Mouse (Mus musculus): ENCODE results near the gene Gm765. TPM values are rescaled to one million over a fixed set of nuclear protein-coding genes. Genes with fewer than 3 reads are reported as not detected.

Gene Gm765
- polyA plus RNA-seq, 1 experiment, result not detected

DNA sequence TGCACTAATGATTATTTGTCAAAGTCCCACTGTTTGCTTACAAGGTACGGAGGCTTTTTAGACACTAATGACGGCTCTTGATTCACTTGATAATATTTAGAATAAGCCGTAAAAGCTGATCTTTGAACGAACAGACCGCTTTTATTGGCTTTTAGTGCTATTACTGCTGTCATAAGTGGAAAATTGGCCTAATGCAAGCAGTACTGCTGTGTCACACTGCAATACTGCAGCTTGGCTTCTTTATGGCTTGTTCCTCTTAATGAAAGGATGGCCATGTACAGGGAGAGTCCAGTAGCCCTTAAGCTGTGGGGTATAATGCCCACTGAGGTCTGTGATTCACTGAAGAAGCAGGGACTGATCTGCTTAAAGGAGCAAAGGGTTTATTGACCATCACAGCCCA, 30.9 kb downstream of the Gm765 start:
- 25% methylated on average over 5 of the region's 5 CpGs for WGBS

GRCm38 (mm10) chr6:98307647-98308046, 34.9 kb downstream of the Gm765 start:
- no peak for TF ChIP-seq POLR2A (IDR thresholded peaks at IDR 0.05; ENCODE audit: low read depth, low read length)
- TF ChIP-seq CTCF (IDR thresholded peaks at IDR 0.05; ENCODE audit: extremely low read depth, insufficient read length, insufficient replicate concordance, low read depth, low read length), result no peak
- Histone ChIP-seq H3K4me3 (ENCODE audit: low read depth, low read length) (no peak overlapping the region), H3K27me3 (ENCODE audit: control insufficient read depth, insufficient read depth, low read length) (no peaks in the 10 kb centered on the region), H3K27ac (ENCODE audit: insufficient read depth, low read depth, low read length) (no peak overlapping the region), H3K4me1 (ENCODE audit: control insufficient read depth, insufficient read depth, insufficient read length, low read length) (no peaks in the 10 kb centered on the region), H3K36me3 (ENCODE audit: control insufficient read depth, insufficient read depth, low read length) (no peaks in the 10 kb centered on the region)
- WGBS, result 78% methylated on average over 3 of the region's 3 CpGs

More for the DNA sequence above, 30.9 kb downstream of the Gm765 start:
- Histone ChIP-seq H3K4me1 (ENCODE audit: control insufficient read depth, insufficient read depth, insufficient read length, low read length) (no peaks in the 10 kb centered on the region), H3K4me3 (ENCODE audit: low read depth, low read length) (no peak overlapping the region), H3K36me3 (ENCODE audit: control insufficient read depth, insufficient read depth, low read length) (no peaks in the 10 kb centered on the region), H3K27me3 (ENCODE audit: control insufficient read depth, insufficient read depth, low read length) (no peaks in the 10 kb centered on the region), H3K27ac (ENCODE audit: insufficient read depth, low read depth, low read length) (no peak overlapping the region)
- TF ChIP-seq POLR2A (IDR thresholded peaks at IDR 0.05; ENCODE audit: low read depth, low read length), result no peak
- no peak for TF ChIP-seq CTCF (IDR thresholded peaks at IDR 0.05; ENCODE audit: extremely low read depth, insufficient read length, insufficient replicate concordance, low read depth, low read length)

DNA sequence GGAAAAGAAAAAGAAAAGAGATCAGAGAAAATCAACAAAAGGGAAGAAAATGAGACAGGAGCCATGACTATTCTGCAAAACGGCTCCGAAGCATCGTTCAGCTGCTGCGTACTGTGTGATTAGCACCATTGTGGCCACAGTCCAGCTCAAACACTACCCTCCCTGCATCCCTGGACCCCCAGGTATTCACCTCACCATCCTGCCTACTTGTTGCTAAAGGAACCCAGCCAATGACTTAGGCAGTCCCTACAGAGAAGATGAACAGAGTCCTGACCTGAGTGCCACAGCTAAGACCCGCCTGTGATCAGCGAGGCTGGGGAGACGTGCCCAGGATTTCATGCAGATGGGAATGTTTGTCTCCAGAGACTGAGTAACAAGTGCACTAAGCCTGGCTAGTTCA, 35.4 kb downstream of the Gm765 start:
- Histone ChIP-seq H3K4me3 (ENCODE audit: low read depth, low read length) (no peak overlapping the region), H3K27ac (ENCODE audit: insufficient read depth, low read depth, low read length) (no peak overlapping the region), H3K27me3 (ENCODE audit: control insufficient read depth, insufficient read depth, low read length) (no peaks in the 10 kb centered on the region), H3K4me1 (ENCODE audit: control insufficient read depth, insufficient read depth, insufficient read length, low read length) (no peaks in the 10 kb centered on the region), H3K36me3 (ENCODE audit: control insufficient read depth, insufficient read depth, low read length) (no peaks in the 10 kb centered on the region)
- 70% methylated on average over 7 of the region's 7 CpGs for WGBS
- TF ChIP-seq CTCF (IDR thresholded peaks at IDR 0.05; ENCODE audit: extremely low read depth, insufficient read length, insufficient replicate concordance, low read depth, low read length) (no peak), POLR2A (IDR thresholded peaks at IDR 0.05; ENCODE audit: low read depth, low read length) (no peak)

DNA sequence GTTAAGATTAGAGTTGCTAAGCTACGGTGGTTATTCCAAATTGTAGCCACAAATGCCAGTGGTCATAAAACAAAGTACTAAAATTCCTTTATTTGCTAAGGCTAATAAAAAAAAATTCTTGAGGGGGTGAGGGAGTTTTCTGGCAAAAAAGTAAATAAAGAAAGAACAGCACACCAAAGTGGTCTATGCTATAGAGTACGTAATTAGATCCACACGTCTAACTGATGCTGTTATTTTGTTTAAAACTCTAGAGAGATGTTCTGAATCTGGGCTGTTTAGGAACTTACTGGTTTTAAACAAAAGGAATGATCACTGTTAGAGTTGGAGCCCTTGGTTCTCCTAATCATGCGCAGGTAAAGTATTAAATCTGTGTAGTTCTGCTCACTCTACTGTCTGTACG, 50.5 kb downstream of the Gm765 start:
- Histone ChIP-seq H3K27ac (ENCODE audit: insufficient read depth, low read depth, low read length) (no peak overlapping the region), H3K27me3 (ENCODE audit: control insufficient read depth, insufficient read depth, low read length) (no peaks in the 10 kb centered on the region), H3K36me3 (ENCODE audit: control insufficient read depth, insufficient read depth, low read length) (no peaks in the 10 kb centered on the region), H3K4me3 (ENCODE audit: low read depth, low read length) (no peak overlapping the region), H3K4me1 (ENCODE audit: control insufficient read depth, insufficient read depth, insufficient read length, low read length) (no peaks in the 10 kb centered on the region)
- TF ChIP-seq POLR2A (IDR thresholded peaks at IDR 0.05; ENCODE audit: low read depth, low read length), result no peak
- TF ChIP-seq CTCF (IDR thresholded peaks at IDR 0.05; ENCODE audit: extremely low read depth, insufficient read length, insufficient replicate concordance, low read depth, low read length), result no peak
- WGBS, result 50% methylated on average over 5 of the region's 5 CpGs

- Histone ChIP-seq H3K36me3 (ENCODE audit: control insufficient read depth, insufficient read depth, low read length) (no peaks in the 10 kb centered on the region), H3K4me3 (ENCODE audit: low read depth, low read length) (no peak overlapping the region), H3K27me3 (ENCODE audit: control insufficient read depth, insufficient read depth, low read length) (no peaks in the 10 kb centered on the region), H3K27ac (ENCODE audit: insufficient read depth, low read depth, low read length) (no peak overlapping the region), H3K4me1 (ENCODE audit: control insufficient read depth, insufficient read depth, insufficient read length, low read length) (no peaks in the 10 kb centered on the region)
- WGBS, result 54% methylated on average over 3 of the region's 3 CpGs
- TF ChIP-seq CTCF (IDR thresholded peaks at IDR 0.05; ENCODE audit: extremely low read depth, insufficient read length, insufficient replicate concordance, low read depth, low read length), result no peak
- no peak for TF ChIP-seq POLR2A (IDR thresholded peaks at IDR 0.05; ENCODE audit: low read depth, low read length)
Measured at GRCm38 (mm10) chr6:98288316-98288715, 54.2 kb downstream of the Gm765 start.

GRCm38 (mm10) chr6:98287521-98287920, 55.0 kb downstream of the Gm765 start:
- 78% methylated on average over 6 of the region's 6 CpGs for WGBS
- Histone ChIP-seq H3K27ac (ENCODE audit: insufficient read depth, low read depth, low read length) (no peak overlapping the region), H3K4me3 (ENCODE audit: low read depth, low read length) (no peak overlapping the region), H3K27me3 (ENCODE audit: control insufficient read depth, insufficient read depth, low read length) (no peaks in the 10 kb centered on the region), H3K36me3 (ENCODE audit: control insufficient read depth, insufficient read depth, low read length) (no peaks in the 10 kb centered on the region), H3K4me1 (ENCODE audit: control insufficient read depth, insufficient read depth, insufficient read length, low read length) (no peaks in the 10 kb centered on the region)
- no peak for TF ChIP-seq CTCF (IDR thresholded peaks at IDR 0.05; ENCODE audit: extremely low read depth, insufficient read length, insufficient replicate concordance, low read depth, low read length)
- TF ChIP-seq POLR2A (IDR thresholded peaks at IDR 0.05; ENCODE audit: low read depth, low read length), result no peak

- Histone ChIP-seq H3K27me3 (ENCODE audit: control insufficient read depth, insufficient read depth, low read length) (no peaks in the 10 kb centered on the region), H3K36me3 (ENCODE audit: control insufficient read depth, insufficient read depth, low read length) (no peaks in the 10 kb centered on the region), H3K4me3 (ENCODE audit: low read depth, low read length) (no peak overlapping the region), H3K27ac (ENCODE audit: insufficient read depth, low read depth, low read length) (no peak overlapping the region), H3K4me1 (ENCODE audit: control insufficient read depth, insufficient read depth, insufficient read length, low read length) (no peaks in the 10 kb centered on the region)
- no peak for TF ChIP-seq CTCF (IDR thresholded peaks at IDR 0.05; ENCODE audit: extremely low read depth, insufficient read length, insufficient replicate concordance, low read depth, low read length)
- TF ChIP-seq POLR2A (IDR thresholded peaks at IDR 0.05; ENCODE audit: low read depth, low read length), result no peak
- 78% methylated on average over 2 of the region's 2 CpGs for WGBS
Measured at GRCm38 (mm10) chr6:98285190-98285589, 57.4 kb downstream of the Gm765 start.

GRCm38 (mm10) chr6:98282791-98283190, 59.8 kb downstream of the Gm765 start:
- WGBS, result 76% methylated on average over 4 of the region's 4 CpGs
- no peak for TF ChIP-seq POLR2A (IDR thresholded peaks at IDR 0.05; ENCODE audit: low read depth, low read length)
- no peaks in the 10 kb centered on the region for H3K27me3 ChIP-seq (ENCODE audit: control insufficient read depth, insufficient read depth, low read length)
- no peaks in the 10 kb centered on the region for H3K36me3 ChIP-seq (ENCODE audit: control insufficient read depth, insufficient read depth, low read length)
- no peak overlapping the region for H3K27ac ChIP-seq (ENCODE audit: insufficient read depth, low read depth, low read length)
- no peaks in the 10 kb centered on the region for H3K4me1 ChIP-seq (ENCODE audit: control insufficient read depth, insufficient read depth, insufficient read length, low read length)
- no peak overlapping the region for H3K4me3 ChIP-seq (ENCODE audit: low read depth, low read length)

Data from small intestine, adult 2 months (tissue).